Mouse (Mus musculus): ENCODE measurements around the gene Sap30l.

GRCm38 (mm10) chr11:57797828-57798227, 3.6 kb upstream of the Sap30l start:
- TF ChIP-seq CTCF (IDR thresholded peaks at IDR 0.05; ENCODE audit: extremely low read depth, insufficient read depth, insufficient read length, insufficient replicate concordance) (no peak), POLR2A (IDR thresholded peaks at IDR 0.05; ENCODE audit: low read depth, low read length) (no peak)
